Mouse (Mus musculus): ENCODE measurements at regions not wholly inside any gene's neighbourhood (a gene's known extent, or its start where the extent isn't known, plus 50 kb on each side); places are given as distances from the start of the nearest gene placed in this dataset.

DNA sequence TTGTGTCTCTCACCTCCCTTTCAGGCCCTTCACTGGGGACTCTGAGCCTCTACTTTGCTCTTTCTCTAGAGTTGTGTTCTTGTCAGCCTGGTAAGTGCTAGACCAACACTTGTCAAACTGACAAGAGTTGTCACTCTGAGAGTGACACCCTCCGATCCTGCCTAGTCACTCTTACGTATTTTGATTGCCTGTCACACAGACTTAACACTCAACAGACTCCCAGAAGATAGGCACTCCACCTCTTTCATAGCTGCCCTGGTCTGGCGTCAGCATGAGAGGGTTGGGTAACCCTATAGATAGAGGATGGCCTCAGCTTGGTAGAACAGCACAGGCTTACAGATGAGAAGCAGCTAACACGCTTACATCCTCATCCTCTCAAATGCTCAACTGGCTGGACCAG, 62.0 kb upstream of the Eomes start:
- no peak for DNase-seq (ENCODE audit: low spot score)

DNA sequence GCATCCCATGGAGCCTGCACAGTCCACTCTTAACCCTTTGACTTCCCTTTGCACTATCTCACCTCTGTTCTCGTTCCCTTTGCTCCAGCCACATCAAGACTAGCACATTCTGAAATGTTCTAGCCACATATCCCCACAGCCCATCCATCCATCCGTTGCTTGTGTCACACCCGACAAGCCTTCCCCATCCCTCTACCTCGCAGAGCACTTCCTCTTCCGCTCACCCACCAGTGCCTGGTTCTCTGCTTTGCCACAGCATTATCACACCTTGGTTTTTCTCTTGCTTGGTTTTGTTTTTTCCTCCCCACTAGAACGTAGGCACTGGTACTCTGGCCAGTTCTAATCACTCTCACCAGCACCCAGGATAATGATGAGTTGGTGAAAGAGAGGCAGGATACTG, 61.5 kb upstream of the Eomes start:
- no peak for DNase-seq (ENCODE audit: low spot score)

DNA sequence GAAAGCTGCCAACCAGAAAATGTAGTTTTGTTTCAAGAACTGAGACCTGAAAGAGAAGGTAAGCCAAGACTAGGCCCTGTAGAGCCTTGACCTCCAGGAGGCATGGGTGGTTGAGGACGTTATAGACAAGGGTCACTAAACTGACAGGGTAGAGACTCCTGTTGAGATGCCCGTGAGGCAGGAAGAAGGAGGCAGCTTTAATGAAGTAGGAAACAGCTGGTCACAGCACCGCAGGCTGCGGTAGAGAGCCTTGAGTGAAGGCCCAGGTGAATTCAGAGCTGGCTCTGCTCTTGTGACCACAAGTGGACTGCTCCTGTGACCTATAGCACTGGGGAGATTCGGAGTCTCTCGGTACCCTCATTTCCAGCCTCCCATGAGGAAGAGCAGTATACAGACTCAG, 53.7 kb upstream of the Eomes start:
- no peak for DNase-seq (ENCODE audit: low spot score)
